Mouse (Mus musculus): ENCODE data around the gene Prss8.

- TF ChIP-seq CTCF (IDR thresholded peaks at IDR 0.05; ENCODE audit: borderline replicate concordance, insufficient read depth, low read depth, low read length): no peak
- peak; percentile 86; the same call in 1 of the 2 replicates for TF ChIP-seq POLR2A (IDR thresholded peaks at IDR 0.05; ENCODE audit: borderline replicate concordance, insufficient read depth, low read length)
These were observed 17.6 kb downstream of the Prss8 start, which contains the start of gene Kat8 for GRCm38 (mm10) chr7:127912190-127912871.
